In the genomic region with DNA sequence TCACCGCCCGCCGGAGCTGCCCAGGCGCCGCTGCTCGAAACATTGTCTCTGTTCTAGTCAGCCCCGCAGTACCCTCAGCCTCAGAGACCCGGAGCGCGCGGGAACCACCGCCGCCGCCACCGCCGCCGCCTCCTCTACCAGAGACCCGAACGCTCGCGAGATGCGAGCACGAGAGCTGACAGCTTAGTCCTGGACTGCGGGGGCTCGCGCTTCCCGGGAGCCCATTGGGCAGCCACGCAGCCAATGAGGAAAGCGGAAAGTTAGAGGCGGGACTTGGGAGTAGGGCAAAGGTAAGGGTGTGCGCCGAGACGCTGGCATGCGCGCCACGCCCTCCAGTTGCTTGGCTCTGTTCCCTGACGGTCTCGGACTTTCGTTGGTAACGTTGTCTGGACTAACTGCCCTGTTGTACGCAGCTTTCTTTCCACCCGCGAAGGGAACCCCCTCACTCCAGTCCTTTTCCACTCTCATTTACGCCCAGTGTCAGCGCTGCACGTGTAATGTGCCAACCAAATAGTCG, we compare ENCODE assay signal across 8 mouse cellular contexts. TPM values are rescaled to one million over a fixed set of nuclear protein-coding genes. Genes with fewer than 3 reads are reported as not detected.
DNase-seq lines count a peak whose midpoint lies in the region; ATAC-seq and TF ChIP-seq lines count a peak whose summit lies in the region.

TSS of gene Etfa (minus strand) at position 217 of the 517 bp plus-strand sequence.

- TF ChIP-seq CTCF in CH12.LX (conservative IDR thresholded peaks at IDR 0.05 in 1 of 2, IDR thresholded peaks at IDR 0.05 in 1 of 2; ENCODE audit: low read depth in 2 of 2, low read length in 2 of 2), result no peak

- H3K4me2 ChIP-seq in CH12.LX (ENCODE audit: insufficient read depth, low read depth, poor library complexity, severe bottlenecking), result peak within 1 kb of the TSS; percentile 83
- peak within 1 kb of the TSS; percentile 85 for H3K4me2 ChIP-seq in forebrain, embryonic 11.5 days (ENCODE audit: low read depth, low read length, severe bottlenecking)
- H3K4me2 ChIP-seq in heart, embryonic 16.5 days (ENCODE audit: low read depth, low read length), result peak within 1 kb of the TSS; percentile 78
- H3K4me2 ChIP-seq in liver, embryonic 15.5 days, result peak within 1 kb of the TSS; percentile 91
- peak within 1 kb of the TSS; percentile 81 for H3K4me2 ChIP-seq in neural tube, embryonic 12.5 days (replicated peaks)

- TF ChIP-seq POLR2A in CH12.LX (IDR thresholded peaks at IDR 0.05; ENCODE audit: low read depth, low read length), result peak; percentile 80

- peak within 1 kb of the TSS; percentile 85 for H3K27ac ChIP-seq in CH12.LX (ENCODE audit: insufficient read depth, low read depth)
- peak within 1 kb of the TSS; percentile 70 for H3K27ac ChIP-seq in forebrain, embryonic 11.5 days (ENCODE audit: low read depth, low read length)
- peak within 1 kb of the TSS; percentile 98 for H3K27ac ChIP-seq in heart, embryonic 16.5 days (ENCODE audit: low read length)
- peak within 1 kb of the TSS; percentile 90 for H3K27ac ChIP-seq in liver, embryonic 15.5 days (replicated peaks)
- peak within 1 kb of the TSS; percentile 50; the same call in 1 of the 2 replicates for H3K27ac ChIP-seq in neural tube, embryonic 12.5 days

- H3K36me3 ChIP-seq in CH12.LX (replicated peaks in 1 of 2; ENCODE audit: control insufficient read depth in 1 of 2, insufficient read depth in 1 of 2, low read length in 1 of 2), result peaks cover 0 to 13% of the 10 kb centered on the region in 2 experiments
- no peaks in the 10 kb centered on the region for H3K36me3 ChIP-seq in forebrain, embryonic 11.5 days (ENCODE audit: control insufficient read depth, insufficient read depth, low read length)
- H3K36me3 ChIP-seq in heart, embryonic 16.5 days (ENCODE audit: control insufficient read depth, insufficient read depth), result no peaks in the 10 kb centered on the region
- H3K36me3 ChIP-seq in liver, embryonic 15.5 days (replicated peaks), result no peaks in the 10 kb centered on the region
- H3K36me3 ChIP-seq in neural tube, embryonic 12.5 days, result no peaks in the 10 kb centered on the region

- H3K4me3 ChIP-seq in CH12.LX (replicated peaks in 1 of 3; ENCODE audit: low read depth in 2 of 3, low read length in 2 of 3, poor library complexity in 1 of 3), result peak within 1 kb of the TSS; percentile 77 to 89 (median 79)
- peak within 1 kb of the TSS; percentile 79 for H3K4me3 ChIP-seq in forebrain, embryonic 11.5 days (ENCODE audit: low read depth, low read length)
- H3K4me3 ChIP-seq in heart, embryonic 16.5 days (ENCODE audit: low read length), result peak within 1 kb of the TSS; percentile 99
- H3K4me3 ChIP-seq in liver, embryonic 15.5 days (replicated peaks), result peak within 1 kb of the TSS; percentile 89
- H3K4me3 ChIP-seq in neural tube, embryonic 12.5 days, result peak within 1 kb of the TSS; percentile 83

- dilution Hi-C loops in CH12.LX (cut with MboI; ENCODE audit: extremely low pct_ligation_motif_present, extremely low pct_unique_long_range_greater_than_20kb, low sequenced_read_pairs), result no loop called here

- peaks cover 27% of the 10 kb centered on the region for H3K79me2 ChIP-seq in CH12.LX (replicated peaks; ENCODE audit: control insufficient read depth, extremely low read depth, insufficient read depth, poor library complexity, severe bottlenecking)

- peak within 1 kb of the TSS; percentile 62 for H3K9ac ChIP-seq in CH12.LX (ENCODE audit: insufficient read depth, low read depth)
- peak within 1 kb of the TSS; percentile 78 for H3K9ac ChIP-seq in forebrain, embryonic 11.5 days (ENCODE audit: low read length)
- peak within 1 kb of the TSS; percentile 99 for H3K9ac ChIP-seq in heart, embryonic 16.5 days (ENCODE audit: low read length)
- peak within 1 kb of the TSS; percentile 85 for H3K9ac ChIP-seq in liver, embryonic 15.5 days
- H3K9ac ChIP-seq in neural tube, embryonic 12.5 days, result peak within 1 kb of the TSS; percentile 86

- peaks cover 5 to 20% of the 10 kb centered on the region in 2 experiments; a peak in 2 of 4 replicates for H3K4me1 ChIP-seq in CH12.LX (ENCODE audit: control insufficient read depth in 1 of 2, insufficient read depth in 2 of 2)
- H3K4me1 ChIP-seq in forebrain, embryonic 11.5 days (replicated peaks; ENCODE audit: control insufficient read depth, insufficient read depth, low read length), result no peaks in the 10 kb centered on the region; the same call in 1 of the 2 replicates
- H3K4me1 ChIP-seq in heart, embryonic 16.5 days (ENCODE audit: control insufficient read depth, insufficient read depth, low read length), result peaks cover 17% of the 10 kb centered on the region
- H3K4me1 ChIP-seq in liver, embryonic 15.5 days (replicated peaks), result peaks cover 32% of the 10 kb centered on the region
- no peaks in the 10 kb centered on the region for H3K4me1 ChIP-seq in neural tube, embryonic 12.5 days

- peak; percentile 100 for ATAC-seq in forebrain, embryonic 11.5 days (replicated peaks; ENCODE audit: low FRiP score)
- ATAC-seq in heart, embryonic 16.5 days (replicated peaks; ENCODE audit: extremely low read depth, insufficient read depth, low FRiP score), result peak; percentile 99
- ATAC-seq in liver, embryonic 15.5 days (ENCODE audit: insufficient read depth), result peak; percentile 97
- peak; percentile 100 for ATAC-seq in neural tube, embryonic 12.5 days (ENCODE audit: low FRiP score, low read depth)

- no peak for TF ChIP-seq RAD21 in CH12.LX (IDR thresholded peaks at IDR 0.05; ENCODE audit: low read depth, low read length)

- H3K9me3 ChIP-seq in CH12.LX (replicated peaks; ENCODE audit: low read length), result no peaks in the 10 kb centered on the region
- no peaks in the 10 kb centered on the region for H3K9me3 ChIP-seq in forebrain, embryonic 11.5 days (ENCODE audit: control insufficient read depth, low read length)
- H3K9me3 ChIP-seq in heart, embryonic 16.5 days (replicated peaks; ENCODE audit: control insufficient read depth, low read length), result no peaks in the 10 kb centered on the region
- no peaks in the 10 kb centered on the region for H3K9me3 ChIP-seq in liver, embryonic 15.5 days (replicated peaks)
- no peaks in the 10 kb centered on the region for H3K9me3 ChIP-seq in neural tube, embryonic 12.5 days

- in situ Hi-C loops in CH12.LX (cut with MboI; ENCODE audit: low pct_ligation_motif_present, low pct_unique_long_range_greater_than_20kb, low sequenced_read_pairs), result no loop called here

- H3K27me3 ChIP-seq in CH12.LX (replicated peaks), result peaks cover 4% of the 10 kb centered on the region
- peaks cover 2% of the 10 kb centered on the region; the same call in 1 of the 2 replicates for H3K27me3 ChIP-seq in forebrain, embryonic 11.5 days (ENCODE audit: control insufficient read depth, insufficient read depth, low read length)
- peaks cover 6% of the 10 kb centered on the region for H3K27me3 ChIP-seq in heart, embryonic 16.5 days (ENCODE audit: control insufficient read depth, insufficient read depth, low read length)
- peaks cover 33% of the 10 kb centered on the region for H3K27me3 ChIP-seq in liver, embryonic 15.5 days
- H3K27me3 ChIP-seq in neural tube, embryonic 12.5 days (replicated peaks), result peaks cover 21% of the 10 kb centered on the region

- under 1% methylated on average over 47 of the region's 47 CpGs for WGBS in forebrain, embryonic 11.5 days
- WGBS in heart, embryonic 16.5 days, result under 1% methylated on average over 47 of the region's 47 CpGs
- WGBS in liver, embryonic 15.5 days (ENCODE audit: insufficient replicate concordance), result under 1% methylated on average over 47 of the region's 47 CpGs
- WGBS in neural tube, embryonic 12.5 days, result under 1% methylated on average over 47 of the region's 47 CpGs

- DNase-seq in CH12.LX (ENCODE audit: extremely low read depth), result peak; percentile 97
- DNase-seq in c-Kit-positive CD71-positive TER-119-negative erythroid progenitor cells, embryonic 14.5 days (ENCODE audit: low read depth), result peak; percentile 97
- DNase-seq in forebrain, embryonic 11.5 days (ENCODE audit: low spot score), result peak; percentile 97
- DNase-seq in kidney, postnatal 36 days, result peak; percentile 98
- peak; percentile 89 for DNase-seq in telencephalon, adult 2 months (ENCODE audit: low read depth, low spot score)

- no peak for TF ChIP-seq EP300 in CH12.LX (IDR thresholded peaks at IDR 0.05; ENCODE audit: low read length)

TF ChIP-seq in CH12.LX, 34 proteins besides CTCF, POLR2A, EP300 and RAD21 (continues in another document):
- TF ChIP-seq MXI1 (IDR thresholded peaks at IDR 0.05; ENCODE audit: low read depth, low read length), result peak; percentile 90
- TF ChIP-seq RCOR1 (conservative IDR thresholded peaks at IDR 0.05; ENCODE audit: low read depth, low read length), result no peak
- no peak for TF ChIP-seq SMC3 (IDR thresholded peaks at IDR 0.05; ENCODE audit: low read depth, low read length)
- TF ChIP-seq JUND (conservative IDR thresholded peaks at IDR 0.05; ENCODE audit: low read depth, low read length), result no peak
- TF ChIP-seq BHLHE40 (IDR thresholded peaks at IDR 0.05; ENCODE audit: low read depth, low read length), result peak; percentile 80
- no peak for TF ChIP-seq ETS1 (conservative IDR thresholded peaks at IDR 0.05; ENCODE audit: low read depth, low read length)
- no peak for TF ChIP-seq KAT2A (IDR thresholded peaks at IDR 0.05; ENCODE audit: insufficient replicate concordance, low read length)
- peak; percentile 62; the same call in 1 of the 2 replicates for TF ChIP-seq NELFE (IDR thresholded peaks at IDR 0.05; ENCODE audit: low read depth, low read length)
- TF ChIP-seq TBP (conservative IDR thresholded peaks at IDR 0.05; ENCODE audit: low read depth, low read length), result 0 out of 2 replicates have a peak, but pooled peaks have one; percentile 44
- TF ChIP-seq NRF1 (IDR thresholded peaks at IDR 0.05; ENCODE audit: low read depth, low read length), result peak; percentile 79
- TF ChIP-seq ZKSCAN1 (IDR thresholded peaks at IDR 0.05; ENCODE audit: borderline replicate concordance, low read depth, low read length), result no peak
- 0 out of 2 replicates have a peak, but pooled peaks have one; percentile 57 for TF ChIP-seq ZMIZ1 (IDR thresholded peaks at IDR 0.05; ENCODE audit: low read depth, low read length)
- TF ChIP-seq MEF2A (IDR thresholded peaks at IDR 0.05; ENCODE audit: borderline replicate concordance, low read depth, low read length), result no peak
- TF ChIP-seq MAFK (IDR thresholded peaks at IDR 0.05; ENCODE audit: insufficient replicate concordance, low read length), result no peak
- TF ChIP-seq ZNF384 (IDR thresholded peaks at IDR 0.05; ENCODE audit: low read depth, low read length), result no peak
- peak; percentile 81 for TF ChIP-seq MAX (IDR thresholded peaks at IDR 0.05; ENCODE audit: low read length)

RNA-seq across cellular contexts. Expression of gene Etfa, which starts in this region (rescaled TPM):
- total RNA-seq in CH12.LX (2012; rRNA removed) (37.8 and 42.7 TPM in 2 replicates), CH12.LX (2014; rRNA removed) (60.1 and 69.3 TPM in 2 replicates)
- 121 and 139 TPM in 2 replicates for polyA plus RNA-seq in CH12.LX (2012; ENCODE audit: insufficient read length, low read depth)
- polyA plus RNA-seq in forebrain, embryonic 11.5 days (2014; fragmentation: Nextera tagmentation; extraction: Ambion mirVana), result 147 and 151 TPM in 2 replicates
- 452 and 483 TPM in 2 replicates for polyA plus RNA-seq in heart, embryonic 16.5 days (2015; fragmentation: Nextera tagmentation; extraction: Ambion mirVana)
- 201 and 204 TPM in 2 replicates for polyA plus RNA-seq in liver, embryonic 15.5 days (2015; fragmentation: Nextera tagmentation; extraction: Ambion mirVana)
- 120 and 124 TPM in 2 replicates for polyA plus RNA-seq in neural tube, embryonic 12.5 days (2016; fragmentation: Nextera tagmentation; extraction: Ambion mirVana)

Comparison
In these comparisons a context has a peak if more than half of its experiments do, and no peak if none do; other contexts are left out.
1. Peak in every context shown above with its lines: DNase-seq, ATAC-seq, H3K4me3 ChIP-seq and H3K27ac ChIP-seq.